Mouse (Mus musculus) thymus, adult 18-20 months (tissue): ENCODE measurements around the gene Pvalb.

Source experiments
- DNase-seq, 2 experiments: peaks; one replicate each; pipeline ENCODE4 v3.0.0; 2022; ENCODE audit warnings: mixed read lengths in 2 of 2

The Pvalb gene

GRCm38 (mm10) chr15:78157330-78157729 lies 48.9 kb downstream of the Pvalb start:
- DNase-seq: no peak

GRCm38 (mm10) chr15:78155421-78155820 lies 50.8 kb downstream of the Pvalb start:
- no peak for DNase-seq

GRCm38 (mm10) chr15:78153045-78153775 lies 53.0 kb downstream of the Pvalb start:
- DNase-seq: no peak

- DNase-seq: no peak
Observed at GRCm38 (mm10) chr15:78148565-78148964, 57.6 kb downstream of the Pvalb start.
